Mouse (Mus musculus): ENCODE measurements around the gene Csrnp3. TPM values are rescaled to one million over a fixed set of nuclear protein-coding genes. Genes with fewer than 3 reads are reported as not detected.
A peak's percentile ranks its signal among the peaks of the same experiment; 100 is the strongest.

The Csrnp3 gene
- total and polyA plus RNA-seq, 3 experiments = 2.2 to 2.5 (median 2.3) TPM

- no peaks in the 10 kb centered on the region for H3K79me2 ChIP-seq (replicated peaks; ENCODE audit: control insufficient read depth, extremely low read depth, insufficient read depth, poor library complexity, severe bottlenecking)
- peaks cover 22% of the 10 kb centered on the region for H3K9me3 ChIP-seq (replicated peaks; ENCODE audit: low read length)
- H3K4me3 ChIP-seq (replicated peaks in 1 of 3; ENCODE audit: low read depth in 2 of 3, low read length in 2 of 3, poor library complexity in 1 of 3) = no peak overlapping the region
- DNase-seq (ENCODE audit: extremely low read depth) = no peak
- in situ Hi-C loops (cut with MboI; ENCODE audit: low pct_ligation_motif_present, low pct_unique_long_range_greater_than_20kb, low sequenced_read_pairs) (no loop called here), dilution Hi-C loops (cut with MboI; ENCODE audit: extremely low pct_ligation_motif_present, extremely low pct_unique_long_range_greater_than_20kb, low sequenced_read_pairs) (no loop called here)
- no peak overlapping the region for H3K4me2 ChIP-seq (ENCODE audit: insufficient read depth, low read depth, poor library complexity, severe bottlenecking)
- no peak for TF ChIP-seq POLR2AphosphoS2 (IDR thresholded peaks at IDR 0.05; ENCODE audit: low read depth, low read length)
- TF ChIP-seq SMC3 (IDR thresholded peaks at IDR 0.05; ENCODE audit: low read depth, low read length) = no peak
- no peak for TF ChIP-seq JUND (conservative IDR thresholded peaks at IDR 0.05; ENCODE audit: low read depth, low read length)
- TF ChIP-seq NRF1 (IDR thresholded peaks at IDR 0.05; ENCODE audit: low read depth, low read length) = no peak
- TF ChIP-seq ZC3H11A (IDR thresholded peaks at IDR 0.05; ENCODE audit: low read depth, low read length) = no peak
- no peak for TF ChIP-seq HCFC1 (IDR thresholded peaks at IDR 0.05; ENCODE audit: low read depth, low read length)
- H3K27me3 ChIP-seq (replicated peaks) = no peaks in the 10 kb centered on the region
- H3K9ac ChIP-seq (ENCODE audit: insufficient read depth, low read depth) = no peak overlapping the region
- H3K27ac ChIP-seq (ENCODE audit: insufficient read depth, low read depth) = no peak overlapping the region
- H3K36me3 ChIP-seq (replicated peaks in 1 of 2; ENCODE audit: control insufficient read depth in 1 of 2, insufficient read depth in 1 of 2, low read length in 1 of 2) = no peaks in the 10 kb centered on the region
- no peaks in the 10 kb centered on the region for H3K4me1 ChIP-seq (ENCODE audit: control insufficient read depth in 1 of 2, insufficient read depth in 2 of 2)
Measured at GRCm38 (mm10) chr2:66041203-66041916, 195.8 kb downstream of the Csrnp3 start.

GRCm38 (mm10) chr2:66041917-66042419, 196.4 kb downstream of the Csrnp3 start:
- no peak overlapping the region for H3K4me3 ChIP-seq (replicated peaks in 1 of 3; ENCODE audit: low read depth in 2 of 3, low read length in 2 of 3, poor library complexity in 1 of 3)
- H3K9ac ChIP-seq (ENCODE audit: insufficient read depth, low read depth) = no peak overlapping the region
- H3K36me3 ChIP-seq (replicated peaks in 1 of 2; ENCODE audit: control insufficient read depth in 1 of 2, insufficient read depth in 1 of 2, low read length in 1 of 2) = no peaks in the 10 kb centered on the region
- H3K27me3 ChIP-seq (replicated peaks) = no peaks in the 10 kb centered on the region
- no peak overlapping the region for H3K27ac ChIP-seq (ENCODE audit: insufficient read depth, low read depth)
- no peak overlapping the region for H3K4me2 ChIP-seq (ENCODE audit: insufficient read depth, low read depth, poor library complexity, severe bottlenecking)
- TF ChIP-seq RAD21 (IDR thresholded peaks at IDR 0.05; ENCODE audit: low read depth, low read length) (peak; percentile 58), USF1 (IDR thresholded peaks at IDR 0.05; ENCODE audit: low read depth, low read length) (no peak), SMC3 (IDR thresholded peaks at IDR 0.05; ENCODE audit: low read depth, low read length) (peak; percentile 47), CTCF (conservative IDR thresholded peaks at IDR 0.05 in 1 of 2, IDR thresholded peaks at IDR 0.05 in 1 of 2; ENCODE audit: low read depth in 2 of 2, low read length in 2 of 2) (peak; percentile 13 to 60; a peak in 2 of 4 replicates)
- dilution Hi-C loops (cut with MboI; ENCODE audit: extremely low pct_ligation_motif_present, extremely low pct_unique_long_range_greater_than_20kb, low sequenced_read_pairs) = no loop called here
- H3K79me2 ChIP-seq (replicated peaks; ENCODE audit: control insufficient read depth, extremely low read depth, insufficient read depth, poor library complexity, severe bottlenecking) = no peaks in the 10 kb centered on the region
- in situ Hi-C loops (cut with MboI; ENCODE audit: low pct_ligation_motif_present, low pct_unique_long_range_greater_than_20kb, low sequenced_read_pairs) = no loop called here
- H3K4me1 ChIP-seq (ENCODE audit: control insufficient read depth in 1 of 2, insufficient read depth in 2 of 2) = no peaks in the 10 kb centered on the region
- peaks cover 22% of the 10 kb centered on the region for H3K9me3 ChIP-seq (replicated peaks; ENCODE audit: low read length)
- DNase-seq (ENCODE audit: extremely low read depth) = peak; percentile 40

GRCm38 (mm10) chr2:66043441-66044404, 198.2 kb downstream of the Csrnp3 start:
- dilution Hi-C loops (cut with MboI; ENCODE audit: extremely low pct_ligation_motif_present, extremely low pct_unique_long_range_greater_than_20kb, low sequenced_read_pairs) = no loop called here
- no peak overlapping the region for H3K4me3 ChIP-seq (replicated peaks in 1 of 3; ENCODE audit: low read depth in 2 of 3, low read length in 2 of 3, poor library complexity in 1 of 3)
- TF ChIP-seq SIN3A (IDR thresholded peaks at IDR 0.05; ENCODE audit: low read length) (no peak), NRF1 (IDR thresholded peaks at IDR 0.05; ENCODE audit: low read depth, low read length) (no peak), POLR2A (IDR thresholded peaks at IDR 0.05; ENCODE audit: low read depth, low read length) (no peak), USF2 (conservative IDR thresholded peaks at IDR 0.05; ENCODE audit: low read depth, low read length) (no peak), KAT2A (IDR thresholded peaks at IDR 0.05; ENCODE audit: insufficient replicate concordance, low read length) (no peak), IRF4 (IDR thresholded peaks at IDR 0.05; ENCODE audit: low read depth, low read length) (no peak), HCFC1 (IDR thresholded peaks at IDR 0.05; ENCODE audit: low read depth, low read length) (no peak), CHD2 (IDR thresholded peaks at IDR 0.05; ENCODE audit: low read length) (no peak), UBTF (IDR thresholded peaks at IDR 0.05; ENCODE audit: low read depth, low read length) (no peak), JUN (IDR thresholded peaks at IDR 0.05; ENCODE audit: insufficient read depth, low read depth, low read length) (no peak)
- peaks cover 26% of the 10 kb centered on the region for H3K9me3 ChIP-seq (replicated peaks; ENCODE audit: low read length)
- DNase-seq (ENCODE audit: extremely low read depth) = no peak
- no peak overlapping the region for H3K4me2 ChIP-seq (ENCODE audit: insufficient read depth, low read depth, poor library complexity, severe bottlenecking)
- H3K79me2 ChIP-seq (replicated peaks; ENCODE audit: control insufficient read depth, extremely low read depth, insufficient read depth, poor library complexity, severe bottlenecking) = no peaks in the 10 kb centered on the region
- no peak overlapping the region for H3K9ac ChIP-seq (ENCODE audit: insufficient read depth, low read depth)
- in situ Hi-C loops (cut with MboI; ENCODE audit: low pct_ligation_motif_present, low pct_unique_long_range_greater_than_20kb, low sequenced_read_pairs) = no loop called here
- H3K36me3 ChIP-seq (replicated peaks in 1 of 2; ENCODE audit: control insufficient read depth in 1 of 2, insufficient read depth in 1 of 2, low read length in 1 of 2) = no peaks in the 10 kb centered on the region
- no peak overlapping the region for H3K27ac ChIP-seq (ENCODE audit: insufficient read depth, low read depth)
- H3K4me1 ChIP-seq (ENCODE audit: control insufficient read depth in 1 of 2, insufficient read depth in 2 of 2) = no peaks in the 10 kb centered on the region
- no peaks in the 10 kb centered on the region for H3K27me3 ChIP-seq (replicated peaks)

All from CH12.LX (cell line).